Mouse (Mus musculus) telencephalon, adult 2 months (tissue): ENCODE results near the gene Pakap.

Experiments
- DNase-seq: peaks from one replicate; pipeline ENCODE4 v3.0.0-alpha.2; 2011; ENCODE audit warnings: low read depth, low spot score

The Pakap gene

GRCm38 (mm10) chr4:57764392-57764791, 196.4 kb downstream of the Pakap start:
- no peak for DNase-seq

DNA sequence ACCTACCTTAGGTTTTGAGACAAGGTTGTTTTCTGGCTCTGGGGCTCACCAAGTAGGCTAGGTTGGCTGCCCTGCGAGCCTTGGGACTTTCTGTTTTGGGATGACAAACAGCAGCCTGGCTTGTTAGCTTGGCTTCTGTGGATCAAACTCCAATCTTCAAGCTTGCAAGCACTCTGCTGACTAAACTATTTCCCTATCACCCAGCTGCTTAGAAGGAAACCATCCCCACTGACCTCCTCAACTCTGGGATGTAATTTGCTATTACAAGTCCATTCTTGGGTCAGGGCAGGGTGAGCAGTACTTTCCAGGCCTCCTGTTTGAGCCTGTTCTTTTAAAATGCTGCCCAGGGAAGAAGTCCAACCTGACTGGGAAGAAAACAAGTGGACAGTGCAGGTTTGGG, 196.9 kb downstream of the Pakap start:
- DNase-seq = no peak

- DNase-seq = no peak
Observed at GRCm38 (mm10) chr4:57765806-57766205, 197.8 kb downstream of the Pakap start.

- no peak for DNase-seq
Observed at GRCm38 (mm10) chr4:57769007-57769406, 201.0 kb downstream of the Pakap start.

GRCm38 (mm10) chr4:57770185-57770823, 202.3 kb downstream of the Pakap start:
- DNase-seq = no peak

DNA sequence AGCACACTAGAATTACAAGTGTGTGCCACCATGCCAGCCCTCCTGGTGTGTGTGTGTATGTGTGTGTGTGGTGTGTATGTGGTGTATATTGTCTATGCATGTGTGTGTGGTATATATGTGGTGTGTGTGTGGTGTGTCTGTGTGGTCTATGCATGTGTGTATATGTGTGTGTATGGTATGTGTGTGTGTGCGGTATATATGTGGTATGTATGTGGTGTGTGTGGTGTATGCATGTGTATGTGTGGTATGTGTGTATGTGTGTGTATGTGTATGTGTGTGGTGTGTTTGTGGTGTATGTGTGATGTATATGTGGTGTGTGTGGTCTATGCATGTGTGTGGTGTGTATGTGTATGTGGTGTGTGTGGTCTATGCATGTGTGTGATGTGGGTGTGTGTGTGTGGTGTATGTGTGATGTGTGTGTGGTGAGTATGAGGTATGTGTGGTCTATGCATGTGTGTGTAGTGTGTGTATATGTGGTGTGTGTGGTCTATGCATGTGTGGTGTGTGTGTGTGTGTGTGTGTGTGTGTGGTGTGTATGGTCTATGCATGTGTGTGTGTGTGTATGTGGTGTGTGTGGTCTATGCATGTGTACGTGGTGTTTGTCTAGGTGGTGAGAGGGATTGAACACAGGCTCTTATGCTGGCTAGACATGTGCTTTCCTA, 203.7 kb downstream of the Pakap start:
- no peak for DNase-seq

- no peak for DNase-seq
Observed at GRCm38 (mm10) chr4:57772851-57773510, 205.0 kb downstream of the Pakap start.

- DNase-seq = no peak
Observed at GRCm38 (mm10) chr4:57774517-57774916, 206.5 kb downstream of the Pakap start.

- DNase-seq = no peak
Observed at GRCm38 (mm10) chr4:57775582-57775981, 207.6 kb downstream of the Pakap start.

- no peak for DNase-seq
Observed at GRCm38 (mm10) chr4:57780403-57780802, 212.4 kb downstream of the Pakap start.

DNA sequence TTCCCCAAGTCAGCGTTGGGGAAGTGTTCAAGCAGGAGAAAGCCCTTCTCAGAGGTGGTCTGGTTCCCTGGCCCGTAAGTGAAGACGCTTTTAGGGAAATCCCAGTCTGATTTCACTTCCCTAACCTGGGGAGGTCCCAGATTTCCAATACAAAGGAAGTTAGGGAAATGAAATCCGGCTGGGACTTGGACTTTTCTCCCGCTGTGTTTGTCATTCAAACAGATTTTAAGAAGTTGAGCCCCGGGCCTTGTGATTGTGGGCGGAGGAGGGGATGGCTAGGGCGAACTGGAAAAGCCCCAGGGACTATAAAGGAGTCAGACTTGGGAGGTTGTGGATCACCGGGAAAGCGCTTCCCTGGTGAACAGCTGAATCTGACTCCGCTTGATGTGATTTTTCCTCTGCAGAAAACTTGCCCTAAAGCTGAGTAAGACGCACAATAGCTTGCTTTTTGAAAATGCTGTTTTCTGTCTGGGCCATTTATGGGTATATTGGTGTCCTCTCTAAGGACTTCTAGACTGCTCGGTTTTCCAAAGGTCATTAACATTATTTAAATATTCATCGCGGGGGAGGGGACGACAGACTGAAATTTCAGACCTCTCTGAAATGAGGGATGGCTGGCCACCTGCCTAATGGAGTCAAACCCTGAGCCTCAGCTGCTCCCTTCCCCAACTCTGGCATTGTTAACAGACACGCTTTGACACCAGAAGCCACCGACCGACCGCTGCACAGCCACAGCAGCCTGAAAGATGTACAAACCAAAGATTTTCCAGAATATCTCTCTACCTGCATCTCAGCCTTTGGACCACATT, 213.1 kb downstream of the Pakap start:
- no peak for DNase-seq

- no peak for DNase-seq
Observed at GRCm38 (mm10) chr4:57781994-57782393, 214.0 kb downstream of the Pakap start.

- DNase-seq = no peak
Observed at GRCm38 (mm10) chr4:57782549-57783390, 214.8 kb downstream of the Pakap start.

DNA sequence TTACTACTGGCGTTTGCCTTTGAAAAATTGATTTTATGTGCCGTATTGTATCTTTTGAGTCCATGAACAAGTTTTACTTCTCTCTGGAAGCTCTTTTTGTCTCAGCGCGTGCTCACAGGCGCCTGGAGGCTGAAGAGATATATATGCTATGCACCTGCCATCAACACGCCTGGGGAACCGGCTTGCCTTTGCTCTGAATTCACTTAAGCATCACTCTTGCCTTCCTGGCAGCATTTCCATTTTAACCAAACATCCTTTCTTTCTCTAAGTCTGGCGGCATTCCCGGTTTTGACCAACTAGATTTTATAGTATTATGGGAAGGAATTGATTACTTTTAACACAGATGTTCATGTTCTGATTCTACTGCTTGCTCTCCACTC, 215.4 kb downstream of the Pakap start:
- DNase-seq = no peak

DNA sequence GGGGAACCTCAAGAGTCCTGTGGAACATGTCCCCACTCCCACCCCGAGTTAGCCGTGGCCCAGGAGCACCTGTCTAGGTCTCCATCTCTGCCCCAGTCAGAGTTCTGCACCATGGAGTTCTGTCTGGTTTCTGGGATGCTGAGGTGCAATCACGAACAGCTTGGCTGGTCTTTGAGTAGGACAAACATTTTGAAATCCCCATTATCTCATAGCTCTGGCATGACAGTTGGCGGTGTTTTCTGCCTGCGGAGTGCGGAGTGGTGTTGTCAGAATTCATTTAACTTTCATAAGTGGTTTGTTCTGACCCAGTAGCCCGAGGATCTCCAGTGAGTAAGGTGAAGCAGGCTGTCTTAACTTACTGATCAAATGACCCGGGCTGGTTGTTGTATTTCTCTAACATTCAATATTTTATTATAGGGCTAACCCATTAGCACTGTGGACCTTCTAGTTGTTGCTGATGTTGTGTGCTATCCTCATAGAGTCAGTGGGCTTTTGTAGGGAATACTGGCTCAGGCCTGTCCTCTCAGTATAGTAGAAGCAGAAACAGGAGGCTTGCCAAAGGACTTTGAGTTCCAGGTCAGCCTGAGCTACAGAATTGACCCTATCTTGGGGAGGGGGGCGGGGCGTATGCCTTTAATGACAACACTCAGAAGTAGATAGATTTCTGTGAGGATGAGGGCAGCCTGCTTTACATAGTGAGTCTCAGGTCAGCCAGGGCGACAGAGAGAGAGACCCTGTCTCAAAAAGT, 216.0 kb downstream of the Pakap start:
- no peak for DNase-seq

DNA sequence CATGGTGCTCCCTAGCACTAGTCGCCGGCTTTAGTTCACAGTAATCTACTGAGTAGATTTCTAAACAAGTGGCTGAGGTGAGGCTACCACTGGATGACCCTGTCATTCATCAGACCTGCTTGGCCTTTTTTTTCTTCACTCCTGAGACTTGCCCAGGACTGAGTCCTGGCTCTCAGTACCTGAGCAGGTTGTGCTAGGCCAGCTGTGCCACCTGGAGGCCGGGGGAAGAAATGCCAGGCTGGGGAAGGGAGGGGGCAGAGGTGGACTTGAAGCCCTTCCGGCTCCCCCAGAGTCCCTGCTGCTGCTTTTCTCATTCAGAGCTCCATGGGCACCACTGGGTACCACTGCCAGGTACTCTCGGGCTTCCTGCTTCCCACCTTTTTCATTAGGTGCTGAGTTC, 220.7 kb downstream of the Pakap start:
- no peak for DNase-seq

DNA sequence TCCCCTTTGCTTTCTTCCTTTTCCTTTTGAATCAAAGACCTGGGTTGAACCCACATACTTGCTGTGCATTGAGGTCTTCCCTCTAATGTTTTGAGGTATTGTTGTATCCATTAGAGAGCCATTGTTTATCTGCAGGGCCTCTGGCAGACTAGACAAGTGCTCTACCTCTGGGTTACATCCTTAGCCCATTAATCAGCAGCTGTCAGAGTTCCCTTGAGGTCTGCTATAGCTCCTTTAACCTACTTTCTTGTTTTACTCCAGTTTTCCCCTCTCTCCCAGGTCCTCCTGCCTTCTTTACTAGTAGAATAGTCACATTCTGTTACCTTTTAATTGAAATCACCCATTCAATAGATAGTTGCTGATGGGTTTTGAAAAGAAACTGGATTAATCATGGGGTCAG, 221.1 kb downstream of the Pakap start:
- DNase-seq = no peak

DNA sequence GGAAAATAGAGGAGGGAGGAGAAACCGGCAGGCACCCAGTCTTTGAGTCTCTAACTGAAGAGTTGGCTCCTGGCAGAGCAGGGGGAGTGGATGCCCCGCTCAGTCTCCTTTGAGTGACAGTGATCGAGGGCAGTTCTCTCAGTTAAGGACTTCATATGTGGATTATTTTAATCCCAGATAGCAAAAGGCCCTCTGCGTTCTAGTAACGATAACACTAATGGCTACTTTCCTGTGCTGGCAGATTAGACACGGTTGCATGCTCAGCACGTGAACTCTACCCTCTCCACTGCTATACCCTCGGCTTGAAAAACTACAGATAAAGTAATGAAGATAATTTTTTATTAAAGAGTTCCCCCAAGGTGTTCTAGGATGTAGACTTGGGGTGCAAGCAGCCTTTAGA, 226.0 kb downstream of the Pakap start:
- DNase-seq = no peak

DNA sequence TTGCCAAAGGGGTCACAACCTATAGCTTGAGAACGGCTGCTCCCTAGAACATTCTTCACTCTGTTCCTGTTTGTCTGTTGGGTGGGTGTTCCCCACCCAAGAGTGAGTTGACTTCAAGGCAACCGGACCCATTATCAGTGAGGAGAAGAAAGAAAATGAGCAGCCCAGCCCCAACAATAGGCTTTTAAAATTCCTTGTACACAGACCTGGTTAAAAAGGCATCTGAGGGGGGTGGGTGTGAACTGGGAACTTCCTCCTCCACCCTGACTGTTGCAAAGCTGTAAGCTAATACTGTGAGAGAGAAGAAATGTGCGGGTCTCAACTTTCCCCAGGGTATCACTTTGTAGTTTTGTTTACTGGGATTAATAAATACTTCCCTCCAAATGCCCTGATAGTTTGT, 226.6 kb downstream of the Pakap start:
- no peak for DNase-seq

GRCm38 (mm10) chr4:57797548-57798285, 229.7 kb downstream of the Pakap start:
- DNase-seq = no peak
